8 mouse cellular contexts compared by ENCODE assay signal in genomic region chr6:89361418-89362280, GRCm38 (mm10). TPM values are rescaled to one million over a fixed set of nuclear protein-coding genes. Genes with fewer than 3 reads are reported as not detected.
DNase-seq lines count a peak whose midpoint lies in the region; ATAC-seq lines count a peak whose summit lies in the region.

No protein-coding gene starts in this region.

- peaks cover 5% of the 10 kb centered on the region; the same call in 1 of the 2 replicates for H3K36me3 ChIP-seq in embryonic facial prominence, embryonic 15.5 days
- H3K36me3 ChIP-seq in hindbrain, embryonic 12.5 days: peaks cover 6% of the 10 kb centered on the region

- peak overlapping the region; percentile 99 for H3K4me3 ChIP-seq in embryonic facial prominence, embryonic 15.5 days (replicated peaks)
- peak overlapping the region; percentile 91 for H3K4me3 ChIP-seq in hindbrain, embryonic 12.5 days

- H3K4me2 ChIP-seq in embryonic facial prominence, embryonic 15.5 days (replicated peaks): peak overlapping the region; percentile 94
- H3K4me2 ChIP-seq in hindbrain, embryonic 12.5 days (replicated peaks): peak overlapping the region; percentile 94

- H3K4me1 ChIP-seq in embryonic facial prominence, embryonic 15.5 days: peaks cover 55% of the 10 kb centered on the region
- H3K4me1 ChIP-seq in hindbrain, embryonic 12.5 days: peaks cover 55% of the 10 kb centered on the region

- peak overlapping the region; percentile 92 for H3K9ac ChIP-seq in embryonic facial prominence, embryonic 15.5 days
- peak overlapping the region; percentile 100 for H3K9ac ChIP-seq in hindbrain, embryonic 12.5 days

- H3K27me3 ChIP-seq in embryonic facial prominence, embryonic 15.5 days: no peaks in the 10 kb centered on the region
- H3K27me3 ChIP-seq in hindbrain, embryonic 12.5 days: peaks cover 11% of the 10 kb centered on the region; the same call in 1 of the 2 replicates

- 0% methylated on average over 65 of the region's 80 CpGs for WGBS in embryonic facial prominence, embryonic 15.5 days
- under 1% methylated on average over 73 of the region's 80 CpGs for WGBS in hindbrain, embryonic 12.5 days

- no peaks in the 10 kb centered on the region for H3K9me3 ChIP-seq in embryonic facial prominence, embryonic 15.5 days (replicated peaks)
- H3K9me3 ChIP-seq in hindbrain, embryonic 12.5 days (replicated peaks): no peaks in the 10 kb centered on the region

- peak; percentile 47 for ATAC-seq in embryonic facial prominence, embryonic 15.5 days (ENCODE audit: insufficient number of reproducible peaks, low FRiP score, low TSS enrichment, low read depth)
- peak; percentile 35 for ATAC-seq in hindbrain, embryonic 12.5 days (ENCODE audit: low FRiP score)

- H3K27ac ChIP-seq in embryonic facial prominence, embryonic 15.5 days (replicated peaks): peak overlapping the region; percentile 82
- peak overlapping the region; percentile 82 for H3K27ac ChIP-seq in hindbrain, embryonic 12.5 days

- peak; percentile 41 to 54 for DNase-seq in layer of hippocampus, postnatal 10 days (ENCODE audit: low spot score in 2 of 2)
- DNase-seq in layer of hippocampus, adult 11-12 months (ENCODE audit: low spot score): no peak
- DNase-seq in adrenal gland, postnatal 10 days: peak; percentile 72
- DNase-seq in liver: peak; percentile 33
- peak; percentile 36 for DNase-seq in naive thymus-derived CD4-positive, alpha-beta T cell, adult 2 months (ENCODE audit: low read depth)
- no peak for DNase-seq in c-Kit-positive CD71-positive TER-119-positive erythroid progenitor cells, embryonic 14.5 days (ENCODE audit: low spot score)

RNA-seq across cellular contexts. Expression of gene Plxna1, which starts 0.8 kb away (rescaled TPM):
- total RNA-seq in layer of hippocampus, postnatal 10 days (2021): 100 to 1,000 TPM; 159 to 169 TPM
- 10 to 100 TPM; 47.7 to 56.6 TPM for total RNA-seq in adrenal gland, postnatal 10 days (2021)
- 31.7 and 33.2 TPM in 2 replicates for polyA plus RNA-seq in embryonic facial prominence, embryonic 15.5 days (2015; fragmentation: Nextera tagmentation; extraction: Ambion mirVana)
- 62.8 and 65.2 TPM in 2 replicates for polyA plus RNA-seq in hindbrain, embryonic 12.5 days (2016; fragmentation: Nextera tagmentation; extraction: Ambion mirVana)

Comparison
In these comparisons a context has a peak if more than half of its experiments do, and no peak if none do; other contexts are left out.
1. DNase-seq: peak in layer of hippocampus, postnatal 10 days (2 of 2), adrenal gland, postnatal 10 days (single experiment), liver (single experiment) and naive thymus-derived CD4-positive, alpha-beta T cell, adult 2 months (single experiment); none in layer of hippocampus, adult 11-12 months (single experiment) and c-Kit-positive CD71-positive TER-119-positive erythroid progenitor cells, embryonic 14.5 days (single experiment).